Mouse (Mus musculus) lung, postnatal 0 days (tissue): ENCODE data around the gene Cpe. TPM values are rescaled to one million over a fixed set of nuclear protein-coding genes. Genes with fewer than 3 reads are reported as not detected.

Source experiments
- ATAC-seq: fragments of 200-750 bp; cut with Nextera tagmentation; 2 replicates; pipeline ENCODE4 v1.8.0; 2017; ENCODE audit warnings: moderate library complexity
- DNase-seq: peaks from one replicate; pipeline ENCODE4 v3.0.0-alpha.2; 2016; ENCODE audit warnings: low spot score
- H3K27ac ChIP-seq: fragments of 300-500 bp; sonication (generic); 2 replicates; pipeline ENCODE4 v1.5.1; 2014; ENCODE audit warnings: antibody characterized with exemption, mild to moderate bottlenecking, low read length, mixed read lengths
- H3K27me3 ChIP-seq: fragments of 300-500 bp; sonication (generic); replicated peaks from 2 replicates; pipeline ENCODE4 v1.6.1; 2014; ENCODE audit warnings: low read length, mixed read lengths; ENCODE audit not compliant: insufficient read depth
- H3K36me3 ChIP-seq: fragments of 300-500 bp; sonication (generic); 2 replicates; pipeline ENCODE4 v1.6.1; 2014; ENCODE audit warnings: low read length, mixed read lengths; ENCODE audit not compliant: insufficient read depth
- H3K4me1 ChIP-seq: fragments of 300-500 bp; sonication (generic); 2 replicates; pipeline ENCODE4 v1.6.1; 2014; ENCODE audit warnings: antibody characterized with exemption, low read depth, low read length, mixed read lengths; ENCODE audit not compliant: insufficient read depth
- H3K4me2 ChIP-seq: fragments of 300-500 bp; sonication (generic); replicated peaks from 2 replicates; pipeline ENCODE4 v1.6.1; 2014; ENCODE audit warnings: low read depth, mild to moderate bottlenecking, low read length, moderate library complexity, mixed read lengths
- H3K4me3 ChIP-seq: fragments of 300-500 bp; sonication (generic); 2 replicates; pipeline ENCODE4 v1.5.1; 2014; ENCODE audit warnings: low read depth, low read length
- H3K9ac ChIP-seq: fragments of 300-500 bp; sonication (generic); replicated peaks from 2 replicates; pipeline ENCODE4 v1.6.1; 2014; ENCODE audit warnings: low read depth, mild to moderate bottlenecking
- H3K9me3 ChIP-seq: fragments of 300-500 bp; sonication (generic); 2 replicates; pipeline ENCODE4 v1.6.1; 2016; ENCODE audit warnings: low read length, mixed read lengths
- CTCF ChIP-seq: IDR thresholded peaks from 2 replicates; pipeline ENCODE4 v1.5.1; 2016; ENCODE audit warnings: antibody characterized with exemption, mild to moderate bottlenecking
- EP300 ChIP-seq: IDR thresholded peaks from 2 replicates; pipeline ENCODE4 v1.6.1; 2016; ENCODE audit warnings: antibody characterized with exemption, mild to moderate bottlenecking, control low read depth
- WGBS: fragments of 180-500 bp; shearing (Covaris S2); extraction: QIAGEN DNeasy Blood & Tissue Kit; methylation state at CpG from one replicate; pipeline ENCODE4 v1.1.7; 2014; 5-methylcytosine and 5-hydroxymethylcytosine counted together
- polyA plus RNA-seq: library from polyadenylated mRNA; unstranded; fragments of >200 nt; fragmentation: Nextera tagmentation; extraction: Ambion mirVana; gene quantifications from 2 replicates; pipeline ENCODE4 v1.2.1, GENCODE M21; 2015

Cpe gene
- polyA plus RNA-seq, 1 experiment from 2014 or later = 35.3 TPM

- TF ChIP-seq CTCF (no peak), EP300 (no peak)
These were observed 114.6 kb downstream of the Cpe start for GRCm38 (mm10) chr8:64578221-64578620.

GRCm38 (mm10) chr8:64575001-64575400, 117.9 kb downstream of the Cpe start:
- WGBS = 69% methylated on average over 9 of the region's 9 CpGs
- Histone ChIP-seq H3K27ac (no peak overlapping the region), H3K4me3 (no peak overlapping the region), H3K4me2 (no peak overlapping the region), H3K9me3 (no peaks in the 10 kb centered on the region), H3K27me3 (no peaks in the 10 kb centered on the region), H3K9ac (no peak overlapping the region), H3K36me3 (no peaks in the 10 kb centered on the region), H3K4me1 (no peaks in the 10 kb centered on the region)
- ATAC-seq (no peak), DNase-seq (no peak)
- TF ChIP-seq EP300 (no peak), CTCF (no peak)

More at GRCm38 (mm10) chr8:64578221-64578620, 114.6 kb downstream of the Cpe start:
- H3K9me3 ChIP-seq = no peaks in the 10 kb centered on the region
- H3K9ac ChIP-seq = no peak overlapping the region
- WGBS = 46% methylated on average over 8 of the region's 8 CpGs
- DNase-seq = no peak
- no peaks in the 10 kb centered on the region for H3K4me1 ChIP-seq
- H3K27ac ChIP-seq = no peak overlapping the region
- no peak overlapping the region for H3K4me3 ChIP-seq
- no peak overlapping the region for H3K4me2 ChIP-seq
- no peak for ATAC-seq
- no peaks in the 10 kb centered on the region for H3K27me3 ChIP-seq
- no peaks in the 10 kb centered on the region for H3K36me3 ChIP-seq

GRCm38 (mm10) chr8:64548054-64548850, 144.6 kb downstream of the Cpe start:
- Histone ChIP-seq H3K9me3 (no peaks in the 10 kb centered on the region), H3K36me3 (no peaks in the 10 kb centered on the region), H3K9ac (no peak overlapping the region), H3K4me3 (no peak overlapping the region), H3K4me1 (no peaks in the 10 kb centered on the region), H3K27me3 (no peaks in the 10 kb centered on the region), H3K27ac (no peak overlapping the region), H3K4me2 (no peak overlapping the region)
- TF ChIP-seq EP300 (no peak), CTCF (peak; percentile 80)
- DNase-seq (peak; percentile 77), ATAC-seq (no peak; the same call in 1 of the 2 replicates)
- 26% methylated on average over 5 of the region's 5 CpGs for WGBS

- Histone ChIP-seq H3K9me3 (no peaks in the 10 kb centered on the region), H3K27me3 (no peaks in the 10 kb centered on the region), H3K27ac (no peak overlapping the region), H3K4me2 (no peak overlapping the region), H3K36me3 (no peaks in the 10 kb centered on the region), H3K4me1 (no peaks in the 10 kb centered on the region), H3K4me3 (no peak overlapping the region), H3K9ac (no peak overlapping the region)
- 92% methylated on average over 7 of the region's 7 CpGs for WGBS
- ATAC-seq (no peak), DNase-seq (no peak)
- no peak for TF ChIP-seq CTCF
- TF ChIP-seq EP300 = no peak
These were observed 149.4 kb downstream of the Cpe start for GRCm38 (mm10) chr8:64543441-64543840.

Other genes with a start within 250 kb of the Cpe start
- 83.1 and 87.7 TPM in 2 replicates for gene Msmo1, start 40.7 kb upstream of the Cpe start, polyA plus RNA-seq
- 12.6 and 14.0 TPM in 2 replicates for gene Klhl2, start 157.0 kb upstream of the Cpe start, polyA plus RNA-seq